In genomic region chr14:4414965-4415835, GRCm38 (mm10) we compare ENCODE assay signal across 9 mouse cellular contexts. TPM values are rescaled to one million over a fixed set of nuclear protein-coding genes. Genes with fewer than 3 reads are reported as not detected.
DNase-seq lines count a peak whose midpoint lies in the region; ATAC-seq lines count a peak whose summit lies in the region.
"Not testable (repeated sequence)": the region's sequence is repeated elsewhere in the genome, so short reads cannot be mapped to it uniquely, and the experiment has no call there.
"Had no signal": no experiment of that assay in that cellular context is flagged by ENCODE, and none has a peak within 500 bp of the region (broad histone marks: within the 10 kb centered on the region; RNA-seq: fewer than 3 reads in every experiment).

Gene Gm3164, plus strand, starts transcription at chr14:4415448.

- WGBS in hindbrain, embryonic 10.5 days = under 1% methylated on average over 37 of the region's 59 CpGs
- WGBS in liver, embryonic 11.5 days = under 1% methylated on average over 20 of the region's 59 CpGs
- under 1% methylated on average over 23 of the region's 59 CpGs for WGBS in midbrain, embryonic 16.5 days

- not testable (repeated sequence) for H3K36me3 ChIP-seq in hindbrain, embryonic 10.5 days; liver, embryonic 11.5 days (ENCODE audit: control insufficient read depth, insufficient read depth, low read length); midbrain, embryonic 16.5 days (ENCODE audit: control insufficient read depth, insufficient read depth, low read length)

- H3K9me3 ChIP-seq in hindbrain, embryonic 10.5 days; liver, embryonic 11.5 days (ENCODE audit: control insufficient read depth, low read length); midbrain, embryonic 16.5 days (replicated peaks; ENCODE audit: control insufficient read depth, low read length, poor library complexity, severe bottlenecking): not testable (repeated sequence)

- ATAC-seq in liver, embryonic 11.5 days (replicated peaks; ENCODE audit: low FRiP score); midbrain, embryonic 16.5 days: not testable (repeated sequence)

- intact Hi-C loops in gastrocnemius, postnatal 36 days (cut with DNase I) = not testable (repeated sequence)

- H3K4me3 ChIP-seq in hindbrain, embryonic 10.5 days = peak within 1 kb of the TSS; percentile 55
- H3K4me3 ChIP-seq in liver, embryonic 11.5 days (ENCODE audit: low read depth, low read length) = peak within 1 kb of the TSS; percentile 5; the same call in 1 of the 2 replicates
- peak within 1 kb of the TSS; percentile 48 for H3K4me3 ChIP-seq in midbrain, embryonic 16.5 days (ENCODE audit: low read depth, low read length)

- H3K9ac ChIP-seq in liver, embryonic 11.5 days (ENCODE audit: low read depth, low read length) = not testable (repeated sequence)
- peak within 1 kb of the TSS; percentile 65 for H3K9ac ChIP-seq in midbrain, embryonic 16.5 days (ENCODE audit: low read depth, low read length)

- DNase-seq in MN1 (ENCODE audit: low spot score) = peak; percentile 4
- DNase-seq in embryo, embryonic 11 days = peak; percentile 10
- DNase-seq in gastrocnemius, postnatal 36 days = peak; percentile 34 to 41
- peak; percentile 33 for DNase-seq in hindbrain, embryonic 10.5 days (ENCODE audit: low spot score)
- peak; percentile 74 for DNase-seq in kidney, postnatal 14 days
- peak; percentile 29 for DNase-seq in liver, embryonic 11.5 days (ENCODE audit: low spot score)
- peak; percentile 59 for DNase-seq in testis, postnatal 10 days (ENCODE audit: low spot score)

- peak within 1 kb of the TSS; percentile 79 for H3K27ac ChIP-seq in hindbrain, embryonic 10.5 days
- H3K27ac ChIP-seq in liver, embryonic 11.5 days (ENCODE audit: low read depth, low read length) = not testable (repeated sequence)
- peak within 1 kb of the TSS; percentile 28 for H3K27ac ChIP-seq in midbrain, embryonic 16.5 days (ENCODE audit: low read length)

- peak within 1 kb of the TSS; percentile 35 for H3K4me2 ChIP-seq in liver, embryonic 11.5 days
- peak within 1 kb of the TSS; percentile 57 for H3K4me2 ChIP-seq in midbrain, embryonic 16.5 days (ENCODE audit: low read length)

- H3K27me3 ChIP-seq in hindbrain, embryonic 10.5 days (ENCODE audit: insufficient read depth, poor library complexity, severe bottlenecking); liver, embryonic 11.5 days (replicated peaks; ENCODE audit: control insufficient read depth, insufficient read depth, low read length); midbrain, embryonic 16.5 days (ENCODE audit: control insufficient read depth, insufficient read depth, low read depth, low read length): not testable (repeated sequence)

- not testable (repeated sequence) for H3K4me1 ChIP-seq in hindbrain, embryonic 10.5 days (replicated peaks); liver, embryonic 11.5 days (replicated peaks; ENCODE audit: control insufficient read depth, insufficient read depth, low read length); midbrain, embryonic 16.5 days (ENCODE audit: control insufficient read depth, insufficient read depth, low read length)

RNA-seq across cellular contexts. Expression of gene Gm3164, which starts in this region (rescaled TPM):
- total RNA-seq in gastrocnemius, postnatal 36 days (2021) = under 1 TPM in 1 of 2 experiments, not detected in 1; 0.26 TPM
- polyA plus RNA-seq in hindbrain, embryonic 10.5 days (2016; fragmentation: Nextera tagmentation; extraction: Ambion mirVana) = 0.68 and 0.86 TPM in 2 replicates
- not detected in 2 replicates for polyA plus RNA-seq in liver, embryonic 11.5 days (2014; fragmentation: Nextera tagmentation; extraction: Ambion mirVana)
- polyA plus RNA-seq in midbrain, embryonic 16.5 days (2015; fragmentation: Nextera tagmentation; extraction: Ambion mirVana) = 5.8 and 8.2 TPM in 2 replicates
- polyA plus RNA-seq: macrophage had no signal

Comparison
In these comparisons a context has a peak if more than half of its experiments do, and no peak if none do; other contexts are left out.
1. Peak in DNase-seq in gastrocnemius, postnatal 36 days; RNA of the gene not detected or under 1 TPM.
2. Peak in DNase-seq, H3K4me3 ChIP-seq and H3K27ac ChIP-seq in hindbrain, embryonic 10.5 days; RNA of the gene not detected or under 1 TPM.
3. Peak in DNase-seq, H3K4me3 ChIP-seq and H3K4me2 ChIP-seq in liver, embryonic 11.5 days; RNA of the gene not detected or under 1 TPM.
4. DNase-seq: peak in every context shown above with its lines; median percentile 74 in kidney, postnatal 14 days; 59 in testis, postnatal 10 days; 38 in gastrocnemius, postnatal 36 days; 33 in hindbrain, embryonic 10.5 days; 29 in liver, embryonic 11.5 days; 10 in embryo, embryonic 11 days; 4 in MN1.
5. H3K4me3 ChIP-seq: peak in every context shown above with its lines; median percentile 55 in hindbrain, embryonic 10.5 days; 48 in midbrain, embryonic 16.5 days; 5 in liver, embryonic 11.5 days.